Mouse (Mus musculus): ENCODE measurements around the gene Clec4a4.
"Not testable (repeated sequence)": the region's sequence is repeated elsewhere in the genome, so short reads cannot be mapped to it uniquely, and the experiment has no call there.

Clec4a4 gene

GRCm38 (mm10) chr6:122989876-122990437 lies at the start of gene Clec4a4:
Gene Clec4a4, plus strand, starts transcription at chr6:122990367.
- no peak for DNase-seq

DNA sequence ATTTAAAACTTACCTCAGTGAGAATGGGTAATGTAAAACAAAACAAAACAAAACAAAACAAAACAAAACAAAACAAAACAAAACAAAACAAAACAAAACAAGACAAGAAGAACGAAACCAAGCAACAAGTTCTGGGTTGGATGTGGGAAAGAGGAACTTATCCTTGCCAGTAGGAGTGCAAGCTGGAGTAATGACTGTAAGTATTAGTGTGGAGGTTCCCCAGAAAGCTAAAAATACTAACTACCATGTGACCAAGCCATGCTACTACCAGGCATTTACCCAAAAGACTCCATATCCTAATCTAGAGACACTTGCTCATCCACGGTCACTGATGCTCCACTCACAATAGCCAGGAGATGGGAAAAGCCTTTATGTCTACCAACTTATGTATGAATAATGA lies 43.4 kb upstream of the Clec4a4 start:
- no peak for DNase-seq

DNA sequence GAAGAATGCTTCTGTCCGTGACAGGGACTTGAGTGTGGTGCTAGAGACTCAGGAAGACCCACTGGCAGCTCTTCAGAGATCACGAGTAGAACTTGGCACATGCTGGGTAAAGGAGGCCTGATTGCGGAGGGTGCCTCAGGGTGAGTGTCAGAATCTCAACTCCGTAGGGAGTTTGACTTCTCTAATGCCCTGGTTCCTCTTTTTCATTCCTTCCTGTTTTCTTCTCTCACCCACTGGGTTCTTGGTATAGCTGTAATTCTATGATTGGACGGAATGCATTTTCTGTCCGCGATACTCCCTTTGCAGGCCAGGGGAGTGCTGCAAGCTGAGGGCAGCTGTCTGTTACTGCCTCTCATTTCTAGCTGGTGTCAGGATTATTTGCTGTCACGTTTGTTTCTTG lies 37.8 kb upstream of the Clec4a4 start, which contains the start of gene Clec4a3:
Gene Clec4a3, plus strand, starts transcription at position 115 of the 400 bp plus-strand sequence.
- no peak for DNase-seq

DNA sequence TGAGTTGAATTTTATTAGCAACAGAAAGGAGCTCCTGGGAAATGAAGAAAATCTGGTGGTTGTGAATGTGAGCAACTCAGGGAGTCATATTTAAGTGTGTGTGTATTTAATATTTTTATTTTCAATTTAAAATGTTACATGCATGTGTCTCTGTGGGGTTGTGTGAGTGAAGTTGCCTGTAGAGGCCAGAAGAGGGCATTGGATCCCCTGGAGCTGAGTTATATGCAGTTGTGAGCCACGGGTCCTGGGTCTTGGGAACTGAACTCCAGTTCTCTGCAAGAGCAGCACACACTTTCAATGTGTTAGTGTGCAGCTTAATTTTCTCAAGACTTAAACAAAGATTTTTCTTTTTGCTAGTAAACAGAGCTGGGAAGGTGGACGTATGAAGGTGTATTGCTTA lies 25.6 kb upstream of the Clec4a4 start:
- no peak for DNase-seq

- DNase-seq = no peak
These were observed 21.1 kb upstream of the Clec4a4 start for GRCm38 (mm10) chr6:122969048-122969447.

DNA sequence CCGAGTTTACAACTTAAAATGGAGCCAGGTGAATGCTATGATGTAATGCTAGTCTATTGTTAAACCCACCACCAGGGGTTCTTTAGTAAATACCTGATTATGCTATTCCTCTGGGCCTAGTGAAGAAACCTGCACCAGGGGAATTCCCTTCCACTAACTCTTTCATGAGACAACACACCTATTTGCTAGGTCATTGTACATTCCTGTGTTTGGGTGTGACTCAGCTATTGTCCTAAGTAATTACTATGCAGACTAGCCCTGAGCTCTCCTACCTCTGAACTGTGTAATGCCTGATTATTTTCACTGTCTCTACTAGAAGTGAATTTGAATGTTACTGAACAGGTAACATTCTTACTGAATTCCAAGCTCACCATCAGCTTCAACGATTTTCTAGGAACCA lies 14.5 kb downstream of the Clec4a4 start:
- not testable (repeated sequence) for DNase-seq

GRCm38 (mm10) chr6:123005591-123005990 lies 15.4 kb downstream of the Clec4a4 start:
- peak in 1 of 2 experiments; percentile 11 for DNase-seq

DNA sequence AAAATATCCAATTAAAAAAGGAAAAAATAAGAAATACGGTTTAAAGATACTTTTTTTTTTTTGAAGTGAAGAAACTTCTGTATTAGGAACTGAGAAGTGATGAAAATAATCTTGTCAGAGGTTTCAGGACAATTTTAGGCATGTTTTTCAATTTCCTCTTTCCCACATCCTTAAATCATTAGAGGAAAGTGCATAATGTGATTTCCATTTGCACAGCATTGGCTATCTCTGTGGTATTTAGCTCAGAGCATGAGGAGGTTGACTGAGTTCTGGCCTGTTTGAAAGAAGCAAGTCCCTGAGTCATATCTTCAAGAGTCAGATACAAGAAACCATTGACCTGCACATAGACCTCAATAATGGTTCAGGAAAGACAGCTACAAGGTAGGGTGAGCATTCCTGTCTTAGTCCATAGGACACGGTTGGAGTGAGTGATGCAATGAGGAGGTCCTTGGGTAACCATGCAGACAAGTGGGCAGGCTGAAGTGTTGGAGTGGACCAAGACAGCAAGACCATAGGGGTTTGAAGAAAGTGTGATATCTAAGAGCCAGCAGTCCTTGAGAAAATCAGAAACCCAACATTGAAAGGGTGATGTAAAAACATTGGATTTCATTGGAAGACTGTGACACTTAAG lies 59.7 kb downstream of the Clec4a4 start, which contains the start of gene Clec4b1:
Gene Clec4b1, plus strand, starts transcription at position 221 of the 631 bp plus-strand sequence.
- no peak for DNase-seq

Data from kidney, adult 8-10 months (tissue).